Mouse (Mus musculus): ENCODE measurements around the gene Pthlh. TPM values are rescaled to one million over a fixed set of nuclear protein-coding genes. Genes with fewer than 3 reads are reported as not detected.

Pthlh gene
- total and polyA plus RNA-seq, 3 experiments: not detected

- in situ Hi-C loops (cut with MboI; ENCODE audit: low pct_ligation_motif_present, low pct_unique_long_range_greater_than_20kb, low sequenced_read_pairs) (no loop called here), dilution Hi-C loops (cut with MboI; ENCODE audit: extremely low pct_ligation_motif_present, extremely low pct_unique_long_range_greater_than_20kb, low sequenced_read_pairs) (no loop called here)
- Histone ChIP-seq H3K79me2 (replicated peaks; ENCODE audit: control insufficient read depth, extremely low read depth, insufficient read depth, poor library complexity, severe bottlenecking) (no peaks in the 10 kb centered on the region), H3K9ac (ENCODE audit: insufficient read depth, low read depth) (no peak overlapping the region), H3K36me3 (replicated peaks in 1 of 2; ENCODE audit: control insufficient read depth in 1 of 2, insufficient read depth in 1 of 2, low read length in 1 of 2) (no peaks in the 10 kb centered on the region), H3K27ac (ENCODE audit: insufficient read depth, low read depth) (no peak overlapping the region), H3K4me3 (replicated peaks in 1 of 3; ENCODE audit: low read depth in 2 of 3, low read length in 2 of 3, poor library complexity in 1 of 3) (no peak overlapping the region), H3K27me3 (replicated peaks) (no peaks in the 10 kb centered on the region), H3K4me1 (ENCODE audit: control insufficient read depth in 1 of 2, insufficient read depth in 2 of 2) (peaks cover 0 to 4% of the 10 kb centered on the region in 2 experiments; a peak in 1 of 4 replicates), H3K4me2 (ENCODE audit: insufficient read depth, low read depth, poor library complexity, severe bottlenecking) (no peak overlapping the region), H3K9me3 (replicated peaks; ENCODE audit: low read length) (no peaks in the 10 kb centered on the region)
- no peak for DNase-seq (ENCODE audit: extremely low read depth)
- TF ChIP-seq POLR2AphosphoS2 (IDR thresholded peaks at IDR 0.05; ENCODE audit: low read depth, low read length): no peak
- no peak for TF ChIP-seq MEF2A (IDR thresholded peaks at IDR 0.05; ENCODE audit: borderline replicate concordance, low read depth, low read length)
- no peak for TF ChIP-seq ZKSCAN1 (IDR thresholded peaks at IDR 0.05; ENCODE audit: borderline replicate concordance, low read depth, low read length)
- TF ChIP-seq ZC3H11A (IDR thresholded peaks at IDR 0.05; ENCODE audit: low read depth, low read length): no peak
- no peak for TF ChIP-seq NELFE (IDR thresholded peaks at IDR 0.05; ENCODE audit: low read depth, low read length)
- TF ChIP-seq GABPA (IDR thresholded peaks at IDR 0.05; ENCODE audit: insufficient replicate concordance, low read depth, low read length): no peak
- TF ChIP-seq UBTF (IDR thresholded peaks at IDR 0.05; ENCODE audit: low read depth, low read length): no peak
- TF ChIP-seq CHD1 (IDR thresholded peaks at IDR 0.05; ENCODE audit: low read depth, low read length): no peak
- no peak for TF ChIP-seq MXI1 (IDR thresholded peaks at IDR 0.05; ENCODE audit: low read depth, low read length)
- no peak for TF ChIP-seq MYC (IDR thresholded peaks at IDR 0.05; ENCODE audit: low read depth, low read length)
- no peak for TF ChIP-seq EP300 (IDR thresholded peaks at IDR 0.05; ENCODE audit: low read length)
- TF ChIP-seq ETS1 (conservative IDR thresholded peaks at IDR 0.05; ENCODE audit: low read depth, low read length): no peak
- TF ChIP-seq SIN3A (IDR thresholded peaks at IDR 0.05; ENCODE audit: low read length): no peak
- no peak for TF ChIP-seq USF2 (conservative IDR thresholded peaks at IDR 0.05; ENCODE audit: low read depth, low read length)
These were observed 3.2 kb downstream of the Pthlh start for GRCm38 (mm10) chr6:147260766-147261165.

DNA sequence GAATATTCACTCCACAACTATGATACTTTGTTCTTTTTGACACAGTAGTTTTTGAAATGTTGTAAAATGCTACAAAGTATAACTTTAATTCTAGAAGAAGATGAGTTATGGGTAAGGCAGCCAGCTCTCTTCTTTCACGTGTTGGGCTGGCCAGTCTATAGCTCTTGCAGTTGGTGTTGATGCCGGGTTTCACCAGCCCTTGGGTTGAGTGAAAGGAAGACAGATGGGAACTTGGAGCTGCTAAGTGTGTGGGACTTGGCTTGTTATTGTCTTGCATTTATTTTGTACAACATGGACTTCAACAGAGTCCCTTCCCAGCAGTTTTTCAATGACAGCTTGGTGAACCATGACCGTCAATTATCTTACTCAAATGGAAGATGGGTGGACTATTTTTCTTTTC, 16.2 kb downstream of the Pthlh start:
- TF ChIP-seq KAT2A (IDR thresholded peaks at IDR 0.05; ENCODE audit: insufficient replicate concordance, low read length): no peak
- TF ChIP-seq NRF1 (IDR thresholded peaks at IDR 0.05; ENCODE audit: low read depth, low read length): no peak
- TF ChIP-seq ZC3H11A (IDR thresholded peaks at IDR 0.05; ENCODE audit: low read depth, low read length): no peak
- no peak for TF ChIP-seq POLR2AphosphoS2 (IDR thresholded peaks at IDR 0.05; ENCODE audit: low read depth, low read length)
- TF ChIP-seq RCOR1 (conservative IDR thresholded peaks at IDR 0.05; ENCODE audit: low read depth, low read length): no peak
- TF ChIP-seq ELF1 (IDR thresholded peaks at IDR 0.05; ENCODE audit: low read depth, low read length): no peak
- TF ChIP-seq POLR2A (IDR thresholded peaks at IDR 0.05; ENCODE audit: low read depth, low read length): no peak
- TF ChIP-seq TCF12 (IDR thresholded peaks at IDR 0.05; ENCODE audit: low read depth, low read length): no peak
- no peak for TF ChIP-seq MAX (IDR thresholded peaks at IDR 0.05; ENCODE audit: low read length)
- TF ChIP-seq GABPA (IDR thresholded peaks at IDR 0.05; ENCODE audit: insufficient replicate concordance, low read depth, low read length): no peak
- TF ChIP-seq MAZ (IDR thresholded peaks at IDR 0.05; ENCODE audit: low read depth, low read length): no peak
- no peak for TF ChIP-seq ZMIZ1 (IDR thresholded peaks at IDR 0.05; ENCODE audit: low read depth, low read length)
- TF ChIP-seq ZNF384 (IDR thresholded peaks at IDR 0.05; ENCODE audit: low read depth, low read length): no peak
- TF ChIP-seq CHD1 (IDR thresholded peaks at IDR 0.05; ENCODE audit: low read depth, low read length): no peak
- TF ChIP-seq SIN3A (IDR thresholded peaks at IDR 0.05; ENCODE audit: low read length): no peak
- in situ Hi-C loops (cut with MboI; ENCODE audit: low pct_ligation_motif_present, low pct_unique_long_range_greater_than_20kb, low sequenced_read_pairs): loop anchor here (10.0 kb wide), 1 partner anchor 233 kb away; no protein-coding TSS in a partner anchor
- no peaks in the 10 kb centered on the region for H3K9me3 ChIP-seq (replicated peaks; ENCODE audit: low read length)
- H3K9ac ChIP-seq (ENCODE audit: insufficient read depth, low read depth): no peak overlapping the region
- no peak overlapping the region for H3K4me3 ChIP-seq (replicated peaks in 1 of 3; ENCODE audit: low read depth in 2 of 3, low read length in 2 of 3, poor library complexity in 1 of 3)
- 0 out of 2 replicates have a peak, but pooled peaks cover 6% of the 10 kb centered on the region for H3K79me2 ChIP-seq (replicated peaks; ENCODE audit: control insufficient read depth, extremely low read depth, insufficient read depth, poor library complexity, severe bottlenecking)
- no peak overlapping the region for H3K4me2 ChIP-seq (ENCODE audit: insufficient read depth, low read depth, poor library complexity, severe bottlenecking)
- no peak overlapping the region for H3K27ac ChIP-seq (ENCODE audit: insufficient read depth, low read depth)
- dilution Hi-C loops (cut with MboI; ENCODE audit: extremely low pct_ligation_motif_present, extremely low pct_unique_long_range_greater_than_20kb, low sequenced_read_pairs): no loop called here
- no peaks in the 10 kb centered on the region for H3K27me3 ChIP-seq (replicated peaks)
- H3K4me1 ChIP-seq (ENCODE audit: control insufficient read depth in 1 of 2, insufficient read depth in 2 of 2): peaks cover 0 to 9% of the 10 kb centered on the region in 2 experiments; a peak in 3 of 4 replicates
- no peak for DNase-seq (ENCODE audit: extremely low read depth)
- H3K36me3 ChIP-seq (replicated peaks in 1 of 2; ENCODE audit: control insufficient read depth in 1 of 2, insufficient read depth in 1 of 2, low read length in 1 of 2): no peaks in the 10 kb centered on the region
